Mouse (Mus musculus) MEL (cell line): ENCODE measurements around the gene Odf3.

Experiments used
- CHD2 ChIP-seq: IDR thresholded peaks from 2 replicates; pipeline ENCODE4 v1.6.1; 2011; ENCODE audit warnings: low read length, improper control_type of control experiment
- CTCF ChIP-seq, 3 experiments: IDR thresholded peaks in 2 of 3; conservative IDR thresholded peaks in 1 of 3; 2 replicates each; pipeline ENCODE4 v1.5.1; 2011 to 2012; ENCODE audit warnings: low read length in 3 of 3, low read depth in 2 of 3, mild to moderate bottlenecking in 2 of 3, improper control_type of control experiment in 1 of 3, inconsistent platforms in 1 of 3, mixed read lengths in 1 of 3, moderate library complexity in 1 of 3; ENCODE audit not compliant: control insufficient read depth in 1 of 3, insufficient read depth in 1 of 3, poor library complexity in 1 of 3, severe bottlenecking in 1 of 3
- ELF1 ChIP-seq: IDR thresholded peaks from 2 replicates; pipeline ENCODE4 v1.6.1; 2014; ENCODE audit warnings: low read depth, mild to moderate bottlenecking, inconsistent platforms, low read length, improper control_type of control experiment, moderate library complexity
- EP300 ChIP-seq, 2 experiments: IDR thresholded peaks; 2 replicates each; pipeline ENCODE4 v1.6.1; 2011; ENCODE audit warnings: improper control_type of control experiment in 2 of 2, low read length in 2 of 2, low read depth in 1 of 2, mild to moderate bottlenecking in 1 of 2
- MAFK ChIP-seq: IDR thresholded peaks from 2 replicates; pipeline ENCODE4 v1.6.1; 2011; ENCODE audit warnings: low read depth, mild to moderate bottlenecking, low read length, improper control_type of control experiment, borderline replicate concordance
- MEF2A ChIP-seq: IDR thresholded peaks from 2 replicates; pipeline ENCODE4 v1.6.1; 2014; ENCODE audit warnings: low read depth, mild to moderate bottlenecking, inconsistent platforms, low read length, improper control_type of control experiment; ENCODE audit not compliant: poor library complexity, insufficient replicate concordance, severe bottlenecking; ENCODE audit errors: extremely low read depth
- POLR2A ChIP-seq, 2 experiments: IDR thresholded peaks; 2 replicates each; pipeline ENCODE4 v1.6.1; 2011 to 2012; ENCODE audit warnings: low read length in 2 of 2, mild to moderate bottlenecking in 2 of 2, control low read depth in 1 of 2, improper control_type of control experiment in 1 of 2, low read depth in 1 of 2, moderate library complexity in 1 of 2; ENCODE audit not compliant: control insufficient read depth in 1 of 2, insufficient read depth in 1 of 2, poor library complexity in 1 of 2
- POLR2AphosphoS5 ChIP-seq: IDR thresholded peaks from 2 replicates; pipeline ENCODE4 v1.6.1; 2012; ENCODE audit warnings: low read depth, borderline replicate concordance, mild to moderate bottlenecking, inconsistent platforms, low read length, moderate library complexity, mixed read lengths
- TCF12 ChIP-seq: IDR thresholded peaks from 2 replicates; pipeline ENCODE4 v1.6.1; 2014; ENCODE audit warnings: low read depth, mild to moderate bottlenecking, inconsistent platforms, low read length, improper control_type of control experiment, moderate library complexity
- UBTF ChIP-seq: IDR thresholded peaks from 2 replicates; pipeline ENCODE4 v1.6.1; 2012; ENCODE audit warnings: low read depth, mild to moderate bottlenecking, inconsistent platforms, low read length, improper control_type of control experiment, moderate library complexity, borderline replicate concordance; ENCODE audit not compliant: insufficient read depth
- ZKSCAN1 ChIP-seq: IDR thresholded peaks from 2 replicates; pipeline ENCODE4 v1.6.1; 2012; ENCODE audit warnings: low read depth, mild to moderate bottlenecking, inconsistent platforms, low read length, improper control_type of control experiment, moderate library complexity
- ZNF384 ChIP-seq: IDR thresholded peaks from 2 replicates; pipeline ENCODE4 v1.6.1; 2012; ENCODE audit warnings: low read depth, mild to moderate bottlenecking, inconsistent platforms, low read length, improper control_type of control experiment

- TF ChIP-seq POLR2AphosphoS5 = no peak
- TF ChIP-seq ELF1 = no peak
- no peak for TF ChIP-seq CTCF (IDR thresholded peaks at IDR 0.05 in 2 of 3, conservative IDR thresholded peaks at IDR 0.05 in 1 of 3; ENCODE audit: control insufficient read depth in 1 of 3, insufficient read depth in 1 of 3, low read depth in 2 of 3, low read length in 3 of 3, poor library complexity in 1 of 3, severe bottlenecking in 1 of 3)
- no peak for TF ChIP-seq TCF12
- TF ChIP-seq EP300 (IDR thresholded peaks at IDR 0.05; ENCODE audit: low read depth in 1 of 2, low read length in 2 of 2) = no peak
- no peak for TF ChIP-seq POLR2A (IDR thresholded peaks at IDR 0.05; ENCODE audit: control insufficient read depth in 1 of 2, insufficient read depth in 1 of 2, low read depth in 1 of 2, low read length in 2 of 2, poor library complexity in 1 of 2)
- TF ChIP-seq MAFK = no peak
- TF ChIP-seq ZNF384 = no peak
- TF ChIP-seq UBTF = no peak
- no peak for TF ChIP-seq ZKSCAN1
- TF ChIP-seq MEF2A = no peak
- TF ChIP-seq CHD2 = no peak
Measured at GRCm38 (mm10) chr7:140812850-140813249, 34.8 kb upstream of the Odf3 start.
